Mouse (Mus musculus) cortical plate, adult 2 months (tissue): Measurements from ENCODE around the gene Acsbg2.

Experiments
- CTCF ChIP-seq: fragments of 200-500 bp; IDR thresholded peaks from 2 replicates; pipeline ENCODE4 v1.5.1; 2011; ENCODE audit warnings: mild to moderate bottlenecking, control low read depth, low read length; ENCODE audit not compliant: insufficient read depth; ENCODE audit errors: extremely low read depth
- POLR2A ChIP-seq: fragments of 200-500 bp; IDR thresholded peaks from 2 replicates; pipeline ENCODE4 v1.6.1; 2011; ENCODE audit warnings: mild to moderate bottlenecking, low read length, control low read depth; ENCODE audit not compliant: insufficient read depth; ENCODE audit errors: extremely low read depth

DNA sequence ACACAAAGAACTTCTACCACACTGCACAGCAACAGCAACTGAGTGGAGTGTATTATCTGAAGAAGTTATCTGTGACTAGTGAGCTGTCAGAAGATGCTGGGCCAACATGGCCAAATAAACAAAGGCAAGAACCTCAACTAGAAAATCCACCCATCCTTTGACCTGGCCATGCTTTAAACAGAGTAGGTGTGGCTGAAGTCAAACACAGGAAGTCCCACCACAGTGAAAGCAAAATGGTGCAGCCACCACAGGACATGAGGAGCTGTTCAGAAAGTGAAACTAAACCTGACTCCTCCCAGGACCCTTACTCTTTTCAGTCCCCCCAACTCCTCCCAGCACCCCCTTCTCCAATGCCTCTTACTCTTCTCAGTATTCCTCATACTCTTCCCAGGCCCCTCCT is 39.2 kb upstream of the Acsbg2 start:
- no peak for TF ChIP-seq CTCF
- no peak for TF ChIP-seq POLR2A
